Mouse (Mus musculus) kidney, adult 10 weeks (tissue): Measurements from ENCODE around the gene Atp4b. TPM values are rescaled to one million over a fixed set of nuclear protein-coding genes. Genes with fewer than 3 reads are reported as not detected.

ENCODE experiments used
- polyA plus RNA-seq: library from polyadenylated mRNA; stranded (reverse); fragments of 350-450 nt; fragmentation: Illumina TruSeq; extraction: RNeasy Lipid Tissue Mini Kit (QIAGEN cat#74804); gene quantifications from one replicate; pipeline ENCODE4 v1.2.3, GENCODE M21; 2014; ENCODE audit warnings: low read depth, low replicate concordance

Gene Atp4b
- polyA plus RNA-seq = not detected

DNA sequence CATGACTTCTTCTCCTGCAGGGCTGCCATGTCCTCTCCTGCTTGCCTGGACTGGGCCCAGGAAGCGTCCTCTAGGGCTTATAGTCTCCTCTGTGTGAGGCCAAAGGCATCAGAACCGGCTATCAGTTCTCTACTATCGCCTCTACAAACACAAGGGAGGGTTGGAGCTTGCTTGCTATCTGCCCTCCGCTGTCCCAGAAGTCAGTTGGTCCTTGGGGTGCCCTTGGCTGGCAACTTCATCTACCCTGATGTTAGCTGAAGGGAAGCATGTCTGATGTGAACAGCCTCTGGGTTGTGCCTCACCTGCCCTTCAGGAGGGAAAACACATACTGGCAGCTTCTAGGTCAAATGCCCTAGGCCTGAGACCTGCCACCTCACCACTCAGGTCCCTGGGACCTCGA is at the start of gene Atp4b:
Gene Atp4b (minus strand): TSS at position 101 of the 400 bp plus-strand sequence.

DNA sequence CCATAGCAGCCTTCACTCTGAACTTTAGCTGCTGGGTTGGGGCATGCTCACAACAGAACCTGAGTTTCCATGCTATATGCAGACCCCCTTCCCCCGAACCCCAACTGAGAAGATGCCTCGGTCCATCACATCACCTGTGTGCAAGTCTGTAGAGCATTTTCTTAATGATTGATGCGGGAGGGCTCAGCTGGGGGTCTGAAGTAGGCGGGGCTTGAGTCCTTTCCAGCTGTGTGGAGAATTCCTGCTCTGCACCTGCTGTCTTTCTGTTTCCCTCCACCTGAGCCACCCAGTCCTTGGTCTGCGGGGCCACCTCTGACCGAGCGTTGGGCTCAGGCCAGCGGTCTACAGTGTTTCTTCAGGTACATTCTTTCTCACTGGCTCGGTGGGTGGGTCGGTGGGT is 38.3 kb upstream of the Atp4b start, which contains the start of gene Tmem255b:
Gene Tmem255b (plus strand): TSS at position 301 of the 400 bp plus-strand sequence.

GRCm38 (mm10) chr8:13404666-13405131 is 8.1 kb upstream of the Atp4b start, which contains the start of gene Grk1:
TSS of gene Grk1 (plus strand) at chr8:13405081.

GRCm38 (mm10) chr8:13338255-13338860 is 58.3 kb downstream of the Atp4b start, which contains the start of gene Tfdp1:
TSS of gene Tfdp1 (plus strand) at chr8:13338751.

Other genes starting within 250 kb of the Atp4b start
- 982 TPM for gene Lamp1, start 237.7 kb downstream of the Atp4b start, polyA plus RNA-seq
- 31.4 TPM for gene Grtp1, start 196.2 kb downstream of the Atp4b start, polyA plus RNA-seq
- not detected for gene Adprhl1, start 142.7 kb downstream of the Atp4b start, polyA plus RNA-seq
- gene Dcun1d2, start 108.7 kb downstream of the Atp4b start, polyA plus RNA-seq = 12.2 TPM
- gene Tmco3, start 108.6 kb downstream of the Atp4b start, polyA plus RNA-seq = 37.4 TPM
- 17.3 TPM for gene Tfdp1, start 58.1 kb downstream of the Atp4b start, polyA plus RNA-seq
- not detected for gene Grk1, start 8.3 kb upstream of the Atp4b start, polyA plus RNA-seq
- gene Tmem255b, start 38.4 kb upstream of the Atp4b start, polyA plus RNA-seq = not detected
- 22.8 TPM for gene Gas6, start 97.7 kb upstream of the Atp4b start, polyA plus RNA-seq
- not detected for gene 1700029H14Rik, start 165.6 kb upstream of the Atp4b start, polyA plus RNA-seq